Mouse (Mus musculus) midbrain, embryonic 15.5 days (tissue): ENCODE data around the gene Rlf. TPM values are rescaled to one million over a fixed set of nuclear protein-coding genes. Genes with fewer than 3 reads are reported as not detected.
"Not testable (repeated sequence)": the region's sequence is repeated elsewhere in the genome, so short reads cannot be mapped to it uniquely, and the experiment has no call there.

Source experiments
- ATAC-seq: fragments of 200-750 bp; cut with Nextera tagmentation; replicated peaks from 2 replicates; pipeline ENCODE4 v1.8.0; 2017; ENCODE audit warnings: moderate TSS enrichment
- H3K27ac ChIP-seq: fragments of 300-500 bp; sonication (generic); 2 replicates; pipeline ENCODE4 v1.5.1; 2015; ENCODE audit warnings: mild to moderate bottlenecking, inconsistent platforms
- H3K27me3 ChIP-seq: fragments of 300-500 bp; sonication (generic); replicated peaks from 2 replicates; pipeline ENCODE4 v1.6.1; 2015; ENCODE audit warnings: inconsistent platforms
- H3K36me3 ChIP-seq: fragments of 300-500 bp; sonication (generic); replicated peaks from 2 replicates; pipeline ENCODE4 v1.6.1; 2015; ENCODE audit warnings: inconsistent platforms
- H3K4me1 ChIP-seq: fragments of 300-500 bp; sonication (generic); 2 replicates; pipeline ENCODE4 v1.6.1; 2015; ENCODE audit warnings: inconsistent platforms
- H3K4me2 ChIP-seq: fragments of 300-500 bp; sonication (generic); 2 replicates; pipeline ENCODE4 v1.6.1; 2015; ENCODE audit warnings: inconsistent platforms, mild to moderate bottlenecking, moderate library complexity
- H3K4me3 ChIP-seq: fragments of 300-500 bp; sonication (generic); 2 replicates; pipeline ENCODE4 v1.5.1; 2015; ENCODE audit warnings: mild to moderate bottlenecking, inconsistent platforms
- H3K9ac ChIP-seq: fragments of 300-500 bp; sonication (generic); 2 replicates; pipeline ENCODE4 v1.6.1; 2015; ENCODE audit warnings: mild to moderate bottlenecking, inconsistent platforms
- H3K9me3 ChIP-seq: fragments of 300-500 bp; sonication (generic); 2 replicates; pipeline ENCODE4 v1.6.1; 2016; ENCODE audit warnings: inconsistent platforms
- WGBS: fragments of 180-500 bp; shearing (Covaris S2); methylation state at CpG from one replicate; pipeline ENCODE4 v1.1.7; 2015; ENCODE audit warnings: mixed read lengths; 5-methylcytosine and 5-hydroxymethylcytosine counted together
- polyA plus RNA-seq: library from polyadenylated mRNA; unstranded; fragments of >200 nt; fragmentation: Nextera tagmentation; extraction: Ambion mirVana; gene quantifications from 2 replicates; pipeline ENCODE4 v1.2.1, GENCODE M21; 2015

Rlf gene
- polyA plus RNA-seq, 1 experiment from 2014 or later, result 33.2 TPM

DNA sequence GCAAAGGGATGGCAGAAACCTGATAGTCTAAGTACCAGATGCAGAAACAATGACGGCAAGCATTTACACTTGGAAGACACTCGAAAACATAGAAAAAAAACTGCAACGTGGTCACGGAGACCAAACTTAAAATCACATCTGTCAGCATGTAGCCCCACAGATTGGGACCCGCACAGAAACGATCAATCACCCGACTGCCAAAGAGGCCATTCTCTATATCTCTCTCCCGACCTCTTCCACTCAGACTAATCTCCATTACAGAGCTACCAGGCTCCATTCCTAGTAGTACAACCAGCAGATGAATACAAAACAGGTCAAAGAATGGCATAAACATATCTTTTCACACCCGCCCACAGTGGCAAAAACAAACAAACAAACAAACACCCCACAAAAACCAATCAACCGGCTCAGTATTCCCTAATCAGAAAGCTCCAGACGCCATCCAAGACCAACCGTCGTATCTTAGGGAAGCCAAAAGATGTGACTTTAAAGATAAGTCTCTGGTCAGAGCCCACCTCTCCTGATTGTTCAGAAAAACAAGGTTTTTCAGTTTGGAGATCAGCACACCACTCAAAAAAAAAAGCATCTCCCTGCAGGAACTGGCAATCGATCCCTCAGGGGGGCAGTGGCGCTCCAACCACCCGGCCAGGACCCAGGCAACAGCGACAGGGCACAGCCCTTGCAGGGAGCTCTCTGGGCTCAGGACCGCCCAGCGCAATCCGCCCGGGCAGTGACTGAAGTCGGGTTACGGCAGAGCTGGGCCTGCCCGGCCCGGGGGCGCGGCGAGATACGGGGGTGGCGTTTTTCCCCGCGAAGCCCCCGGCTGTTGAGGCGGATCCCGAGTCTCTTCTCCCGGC, 720 bp downstream of the Rlf start:
- 3% methylated on average over 36 of the region's 36 CpGs for WGBS
- Histone ChIP-seq H3K9ac (peak overlapping the region; percentile 93), H3K27me3 (peaks cover 3% of the 10 kb centered on the region), H3K9me3 (no peaks in the 10 kb centered on the region), H3K4me1 (peaks cover 26% of the 10 kb centered on the region), H3K4me2 (peak overlapping the region; percentile 71), H3K4me3 (peak overlapping the region; percentile 64), H3K27ac (peak overlapping the region; percentile 95), H3K36me3 (no peaks in the 10 kb centered on the region)
- ATAC-seq, result peak; percentile 84

GRCm38 (mm10) chr4:121208911-121209310, 6.0 kb downstream of the Rlf start:
- Histone ChIP-seq H3K27me3 (no peaks in the 10 kb centered on the region), H3K9ac (no peak overlapping the region), H3K4me1 (peaks cover 22% of the 10 kb centered on the region), H3K36me3 (no peaks in the 10 kb centered on the region), H3K4me2 (no peak overlapping the region), H3K9me3 (no peaks in the 10 kb centered on the region), H3K27ac (no peak overlapping the region), H3K4me3 (no peak overlapping the region)
- no peak for ATAC-seq
- WGBS, result 93% methylated on average over 4 of the region's 4 CpGs

- no peaks in the 10 kb centered on the region for H3K4me1 ChIP-seq
- H3K9me3 ChIP-seq, result no peaks in the 10 kb centered on the region
- H3K9ac ChIP-seq, result no peak overlapping the region
- H3K27me3 ChIP-seq, result no peaks in the 10 kb centered on the region
- ATAC-seq, result no peak
- no peak overlapping the region for H3K4me3 ChIP-seq
- no peak overlapping the region for H3K27ac ChIP-seq
- H3K4me2 ChIP-seq, result no peak overlapping the region
- no peaks in the 10 kb centered on the region for H3K36me3 ChIP-seq
- WGBS, result 84% methylated on average over 4 of the region's 4 CpGs
Observed at GRCm38 (mm10) chr4:121197856-121198255, 17.0 kb downstream of the Rlf start.

- H3K27ac ChIP-seq, result no peak overlapping the region
- H3K36me3 ChIP-seq, result no peaks in the 10 kb centered on the region
- H3K4me2 ChIP-seq, result no peak overlapping the region
- ATAC-seq, result no peak
- no peak overlapping the region for H3K4me3 ChIP-seq
- H3K9ac ChIP-seq, result no peak overlapping the region
- WGBS, result 98% methylated on average over 4 of the region's 4 CpGs
- H3K9me3 ChIP-seq, result no peaks in the 10 kb centered on the region
- no peaks in the 10 kb centered on the region for H3K27me3 ChIP-seq
- H3K4me1 ChIP-seq, result no peaks in the 10 kb centered on the region
Observed at GRCm38 (mm10) chr4:121196995-121197394, 17.9 kb downstream of the Rlf start.

DNA sequence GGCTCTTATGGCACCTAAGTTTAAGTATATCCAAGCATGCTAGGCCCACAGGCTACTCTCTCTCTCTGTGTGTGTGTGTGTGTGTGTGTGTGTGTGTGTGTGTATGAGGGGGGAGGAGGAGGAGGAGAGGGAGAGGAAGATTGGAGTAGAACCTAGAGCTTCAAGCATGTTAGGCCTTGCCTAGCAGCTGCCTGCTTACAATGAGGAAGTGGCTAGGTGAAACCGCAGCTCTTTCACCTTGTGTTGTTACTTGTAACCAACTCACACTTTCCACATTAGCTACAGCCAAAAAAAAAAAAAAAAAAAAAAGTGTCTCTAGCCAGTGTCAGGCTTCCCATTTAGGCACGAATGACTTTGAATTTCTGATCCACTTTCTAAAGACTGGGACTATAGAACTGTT, 18.7 kb downstream of the Rlf start:
- ATAC-seq, result no peak
- Histone ChIP-seq H3K9ac (no peak overlapping the region), H3K36me3 (no peaks in the 10 kb centered on the region), H3K4me1 (no peaks in the 10 kb centered on the region), H3K27ac (no peak overlapping the region), H3K4me2 (no peak overlapping the region), H3K9me3 (no peaks in the 10 kb centered on the region), H3K4me3 (no peak overlapping the region), H3K27me3 (no peaks in the 10 kb centered on the region)
- WGBS, result 88% methylated on average over 2 of the region's 2 CpGs

- no peak overlapping the region for H3K4me3 ChIP-seq
- no peak overlapping the region for H3K27ac ChIP-seq
- H3K9ac ChIP-seq, result no peak overlapping the region
- H3K4me1 ChIP-seq, result no peaks in the 10 kb centered on the region
- ATAC-seq, result no peak
- H3K4me2 ChIP-seq, result no peak overlapping the region
- H3K36me3 ChIP-seq, result no peaks in the 10 kb centered on the region
- no peaks in the 10 kb centered on the region for H3K27me3 ChIP-seq
- H3K9me3 ChIP-seq, result no peaks in the 10 kb centered on the region
Observed at GRCm38 (mm10) chr4:121194736-121195135, 20.1 kb downstream of the Rlf start.

DNA sequence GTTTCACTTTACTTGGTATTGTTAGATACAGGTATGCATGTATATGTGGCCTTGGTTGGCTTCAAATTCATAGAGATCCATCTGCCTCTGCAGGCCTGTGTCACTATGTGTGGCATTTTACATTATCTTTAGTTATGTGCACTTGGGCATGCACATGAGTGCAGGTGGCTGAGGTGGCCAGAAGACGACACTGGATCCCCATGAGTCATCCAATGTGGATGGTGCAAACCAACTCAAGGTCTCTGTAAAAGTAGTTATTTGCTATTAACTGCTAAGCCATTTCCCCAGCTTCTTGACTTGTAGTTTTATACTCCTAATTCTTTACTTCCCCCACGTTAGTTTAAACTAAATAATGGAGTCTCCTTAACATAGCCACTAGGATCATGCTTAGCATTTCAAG, 22.6 kb downstream of the Rlf start:
- Histone ChIP-seq H3K27me3 (no peaks in the 10 kb centered on the region), H3K9me3 (no peaks in the 10 kb centered on the region), H3K4me1 (no peaks in the 10 kb centered on the region), H3K4me3 (no peak overlapping the region), H3K27ac (no peak overlapping the region), H3K9ac (no peak overlapping the region), H3K4me2 (no peak overlapping the region), H3K36me3 (0 out of 2 replicates have a peak, but pooled peaks cover 4% of the 10 kb centered on the region)
- ATAC-seq, result no peak
- WGBS, result 96% methylated on average over 2 of the region's 2 CpGs

GRCm38 (mm10) chr4:121189341-121189740, 25.5 kb downstream of the Rlf start:
- H3K4me1 ChIP-seq, result no peaks in the 10 kb centered on the region
- no peak overlapping the region for H3K4me3 ChIP-seq
- H3K27ac ChIP-seq, result no peak overlapping the region
- no peak for ATAC-seq
- H3K9ac ChIP-seq, result no peak overlapping the region
- H3K27me3 ChIP-seq, result no peaks in the 10 kb centered on the region
- no peaks in the 10 kb centered on the region for H3K9me3 ChIP-seq
- no peak overlapping the region for H3K4me2 ChIP-seq
- peaks cover 6% of the 10 kb centered on the region; the same call in 1 of the 2 replicates for H3K36me3 ChIP-seq
- WGBS, result 94% methylated on average over 3 of the region's 3 CpGs

- no peaks in the 10 kb centered on the region for H3K4me1 ChIP-seq
- no peak overlapping the region for H3K9ac ChIP-seq
- no peaks in the 10 kb centered on the region for H3K27me3 ChIP-seq
- no peak for ATAC-seq
- no peak overlapping the region for H3K4me2 ChIP-seq
- H3K4me3 ChIP-seq, result no peak overlapping the region
- H3K36me3 ChIP-seq, result peaks cover 14% of the 10 kb centered on the region
- no peak overlapping the region for H3K27ac ChIP-seq
- WGBS, result 95% methylated on average over 3 of the region's 3 CpGs
- H3K9me3 ChIP-seq, result no peaks in the 10 kb centered on the region
Observed at GRCm38 (mm10) chr4:121179669-121180068, 35.2 kb downstream of the Rlf start.

GRCm38 (mm10) chr4:121167656-121168055, 47.2 kb downstream of the Rlf start:
- WGBS, result 96% methylated on average over 2 of the region's 2 CpGs

DNA sequence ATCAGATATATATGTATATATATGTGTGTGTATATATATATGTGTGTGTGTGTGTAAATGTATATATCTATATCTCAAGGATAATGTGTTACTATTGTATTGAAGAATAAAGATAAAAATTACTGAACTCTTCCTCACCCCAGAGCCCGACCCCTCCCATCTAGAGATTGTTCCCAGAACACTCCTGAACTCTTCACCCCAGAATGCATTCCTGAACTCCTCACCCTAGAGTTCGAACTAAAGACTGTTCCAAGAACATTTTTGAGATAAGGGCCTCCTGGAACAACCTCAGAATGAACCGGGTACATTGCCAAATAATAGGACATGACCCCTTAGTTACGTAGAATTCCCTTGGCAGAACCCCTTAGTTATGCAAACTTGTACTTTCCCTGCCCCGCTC, 48.2 kb downstream of the Rlf start:
- not testable (repeated sequence) for H3K27ac ChIP-seq, H3K27me3 ChIP-seq, H3K9me3 ChIP-seq, ATAC-seq, H3K9ac ChIP-seq, H3K4me1 ChIP-seq, H3K36me3 ChIP-seq, H3K4me2 ChIP-seq, H3K4me3 ChIP-seq
- WGBS, result 98% methylated on average over 4 of the region's 5 CpGs

More at GRCm38 (mm10) chr4:121167656-121168055, 47.2 kb downstream of the Rlf start:
- no peaks in the 10 kb centered on the region for H3K27me3 ChIP-seq
- peaks cover 3% of the 10 kb centered on the region; the same call in 1 of the 2 replicates for H3K9me3 ChIP-seq
- no peak overlapping the region for H3K27ac ChIP-seq
- H3K4me3 ChIP-seq, result no peak overlapping the region
- H3K4me1 ChIP-seq, result no peaks in the 10 kb centered on the region
- H3K9ac ChIP-seq, result no peak overlapping the region
- peaks cover 8% of the 10 kb centered on the region; the same call in 1 of the 2 replicates for H3K36me3 ChIP-seq
- no peak overlapping the region for H3K4me2 ChIP-seq
- ATAC-seq, result no peak

DNA sequence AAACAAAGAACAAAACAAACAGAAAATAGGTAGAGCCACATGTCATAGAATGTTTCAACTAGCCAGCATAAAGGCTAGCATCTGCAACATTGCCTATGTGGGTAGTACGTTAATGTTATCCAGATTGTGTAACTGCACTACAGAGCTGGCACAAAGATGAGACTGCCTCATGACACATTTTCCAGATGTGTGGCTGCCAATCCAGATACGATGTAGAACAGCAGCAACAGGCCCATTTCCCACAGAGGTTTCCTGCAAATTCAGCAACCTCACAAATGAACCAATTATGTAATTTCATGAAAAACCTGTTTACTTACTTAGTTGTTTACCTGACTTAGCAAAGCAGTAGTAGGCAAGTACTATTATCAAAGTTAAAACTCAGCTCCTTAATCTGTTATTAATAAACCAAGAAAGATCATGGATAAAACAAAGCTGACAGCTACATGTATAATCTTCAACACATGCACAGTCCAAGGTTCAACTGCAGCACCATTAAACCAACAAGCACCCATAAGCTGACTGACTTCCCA, 51.3 kb downstream of the Rlf start:
- ATAC-seq, result no peak
- Histone ChIP-seq H3K27ac (no peak overlapping the region), H3K36me3 (peaks cover 3% of the 10 kb centered on the region; the same call in 1 of the 2 replicates), H3K27me3 (no peaks in the 10 kb centered on the region), H3K4me2 (no peak overlapping the region), H3K4me1 (no peaks in the 10 kb centered on the region), H3K4me3 (no peak overlapping the region), H3K9me3 (no peaks in the 10 kb centered on the region), H3K9ac (no peak overlapping the region)
- 96% methylated on average over 2 of the region's 2 CpGs for WGBS

GRCm38 (mm10) chr4:121109126-121109525, 105.8 kb downstream of the Rlf start, which contains the start of gene Tmco2:
Gene Tmco2, minus strand, starts transcription at chr4:121109226.
- no peak within 1 kb of the TSS for H3K4me3 ChIP-seq
- H3K27me3 ChIP-seq, result no peaks in the 10 kb centered on the region
- no peak within 1 kb of the TSS for H3K4me2 ChIP-seq
- no peaks in the 10 kb centered on the region for H3K36me3 ChIP-seq
- WGBS, result 93% methylated on average over 2 of the region's 2 CpGs
- H3K4me1 ChIP-seq, result no peaks in the 10 kb centered on the region
- H3K27ac ChIP-seq, result no peak within 1 kb of the TSS
- H3K9me3 ChIP-seq, result no peaks in the 10 kb centered on the region
- no peak within 1 kb of the TSS for H3K9ac ChIP-seq
- ATAC-seq, result no peak
